Mouse (Mus musculus): ENCODE results near the gene Itsn1.

Itsn1 gene

DNA sequence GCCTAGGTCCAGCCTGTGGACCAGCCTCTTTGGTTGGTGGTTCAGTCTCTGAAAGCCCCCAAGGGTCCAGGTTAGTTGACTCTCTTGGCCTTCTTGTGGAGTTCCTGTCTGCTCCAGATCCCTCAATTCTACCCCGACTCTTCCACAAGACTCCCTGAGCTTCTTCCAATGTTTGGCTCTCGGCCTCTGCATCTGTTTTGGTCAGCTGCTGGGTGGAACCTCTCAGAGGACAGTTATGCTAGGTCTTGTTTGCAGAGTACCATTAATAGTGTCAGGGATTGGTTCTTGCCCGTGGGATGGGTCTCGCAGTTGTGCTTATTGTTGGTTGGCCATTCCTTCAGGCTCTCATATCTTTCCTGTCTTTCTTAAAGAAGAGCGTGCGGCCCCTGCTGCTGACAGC lies 39.5 kb downstream of the Itsn1 start:
- DNase-seq (ENCODE audit: low spot score in 2 of 2), result no peak

DNA sequence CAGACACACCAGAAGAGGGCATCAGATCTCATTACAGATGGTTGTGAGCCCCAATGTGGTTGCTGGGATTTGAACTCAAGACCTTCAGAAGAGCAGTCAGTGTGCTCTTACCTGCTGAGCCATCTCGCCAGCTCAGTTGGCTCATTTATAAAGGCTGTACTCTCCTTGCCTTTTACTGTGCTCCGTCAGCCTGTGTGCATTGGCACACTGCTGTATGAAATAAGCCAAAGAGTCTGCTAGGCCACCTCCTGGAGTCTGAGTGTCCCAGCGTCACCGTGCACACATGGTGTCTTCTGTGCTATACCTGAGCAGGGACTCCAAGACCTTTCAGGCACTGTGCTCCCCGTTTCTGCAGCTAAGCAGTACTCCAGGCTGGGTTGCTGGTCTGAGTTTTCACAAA lies 40.8 kb downstream of the Itsn1 start:
- no peak for DNase-seq (ENCODE audit: low spot score in 2 of 2)

DNA sequence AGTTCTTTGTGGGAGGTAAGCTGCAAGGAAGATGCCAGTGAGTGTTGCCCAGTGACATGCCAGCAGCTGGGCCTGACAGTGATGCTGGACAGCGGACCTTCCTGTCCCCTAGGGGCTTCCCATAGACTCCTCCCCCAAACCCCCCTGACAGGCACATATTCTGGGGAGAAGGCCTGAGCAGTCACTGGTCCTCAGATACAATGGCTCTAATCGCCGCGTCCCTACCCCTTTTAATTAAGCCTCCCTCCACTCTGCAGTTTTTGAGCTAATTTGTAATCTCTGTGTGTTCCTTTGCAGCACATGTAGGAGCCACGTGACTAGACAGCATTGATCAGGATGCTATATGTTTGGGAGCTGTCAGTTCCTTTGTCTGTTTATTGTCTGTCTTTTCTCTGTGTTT lies 41.6 kb downstream of the Itsn1 start:
- no peak for DNase-seq (ENCODE audit: low spot score in 2 of 2)

DNA sequence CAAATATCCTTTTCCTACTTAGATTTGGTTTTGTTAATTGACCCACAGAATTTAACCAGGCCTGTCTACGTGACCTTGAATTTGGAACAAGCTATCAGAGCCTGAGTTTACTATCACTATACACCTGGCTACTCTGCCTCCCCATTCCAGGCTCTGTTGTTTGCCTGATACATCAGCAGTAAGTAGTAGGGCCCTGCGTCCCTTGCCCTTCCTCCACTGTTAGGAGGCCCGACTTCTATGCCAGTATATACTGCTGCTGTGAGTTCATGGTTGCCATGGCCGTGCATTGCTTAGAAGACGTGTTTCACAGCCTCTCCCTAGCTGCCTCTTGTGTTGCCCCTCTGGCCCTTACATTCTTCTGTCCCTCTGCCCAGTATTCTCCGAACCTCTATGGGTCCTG lies 42.3 kb downstream of the Itsn1 start:
- no peak for DNase-seq (ENCODE audit: low spot score in 2 of 2)

DNA sequence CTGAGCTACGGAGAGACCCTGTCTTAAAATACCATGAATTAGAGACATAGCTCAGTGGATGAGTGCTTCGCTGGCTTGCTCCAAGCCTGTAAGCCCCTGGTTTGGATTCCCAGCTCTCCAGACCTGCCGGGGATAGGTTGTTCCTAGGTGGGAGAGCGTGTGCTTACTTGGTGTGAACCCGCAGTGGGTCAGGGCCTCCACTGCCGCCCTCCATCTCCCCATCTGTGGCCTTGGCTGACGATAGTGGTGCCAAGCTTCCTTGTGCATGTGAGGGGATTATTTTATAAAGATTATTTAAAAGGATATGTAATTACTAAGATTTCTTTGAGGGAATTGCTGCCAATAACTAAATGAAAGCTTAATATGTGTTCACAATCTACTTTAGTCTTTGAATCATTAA lies 43.5 kb downstream of the Itsn1 start:
- DNase-seq (ENCODE audit: low spot score in 2 of 2), result no peak

DNA sequence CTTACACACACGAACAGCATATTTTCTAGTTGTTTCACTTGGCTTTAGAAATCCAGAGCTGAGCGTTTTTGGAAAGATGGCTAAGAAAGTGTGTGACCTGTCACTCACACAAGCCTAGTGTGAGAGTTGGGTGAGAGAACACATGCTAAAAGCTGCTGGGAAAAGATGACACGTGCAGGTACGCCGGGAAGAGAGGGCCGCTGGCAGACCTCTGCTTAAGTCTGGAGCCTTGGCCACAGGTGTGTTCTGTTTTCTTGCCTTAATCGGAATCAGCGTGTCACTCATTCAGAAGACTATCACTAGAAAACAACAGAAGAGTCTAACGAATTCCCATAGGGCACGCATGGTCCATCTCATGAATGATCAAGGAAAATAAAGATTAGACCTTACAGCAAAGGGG lies 50.5 kb downstream of the Itsn1 start:
- no peak for DNase-seq (ENCODE audit: low spot score in 2 of 2)

DNA sequence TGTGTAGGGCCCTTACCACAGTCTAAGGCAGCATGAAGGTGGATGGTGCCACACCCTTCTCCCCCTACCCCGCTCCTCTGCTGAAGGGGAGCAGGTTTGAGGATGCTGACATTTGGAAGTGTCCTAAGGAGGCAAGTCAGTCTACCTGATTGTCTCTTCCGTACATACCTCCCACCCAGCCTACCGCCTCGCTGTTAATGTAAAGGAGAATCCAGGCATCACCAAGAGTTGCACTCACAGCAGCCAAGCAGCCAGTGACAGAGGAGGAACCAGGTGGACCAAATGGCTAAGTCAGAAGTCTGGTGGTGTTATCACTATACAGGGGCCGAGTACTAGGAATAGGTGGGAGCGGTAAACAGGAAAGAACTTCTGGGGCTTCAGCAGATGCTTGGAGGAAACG lies 51.1 kb downstream of the Itsn1 start:
- no peak for DNase-seq (ENCODE audit: low spot score in 2 of 2)

DNA sequence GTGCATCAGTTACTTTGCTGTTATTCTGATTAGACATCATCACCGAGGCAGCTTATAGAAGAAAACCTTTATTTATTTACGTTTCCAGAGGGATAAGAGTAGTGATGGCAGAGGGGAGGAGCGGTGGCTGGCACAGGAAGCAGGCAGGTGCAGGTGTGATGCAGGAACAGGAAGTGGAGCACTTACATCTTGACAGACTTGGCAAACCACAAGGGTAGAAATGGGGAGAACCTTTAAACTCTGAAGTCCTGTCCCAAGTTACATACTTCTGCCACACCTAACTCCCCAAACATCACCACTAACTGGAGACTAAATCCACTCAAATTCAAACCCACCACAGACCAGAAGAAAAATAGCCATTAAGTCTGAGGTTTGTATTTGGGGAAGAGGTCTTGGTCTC lies 51.7 kb downstream of the Itsn1 start:
- DNase-seq (ENCODE audit: low spot score in 2 of 2), result no peak

DNA sequence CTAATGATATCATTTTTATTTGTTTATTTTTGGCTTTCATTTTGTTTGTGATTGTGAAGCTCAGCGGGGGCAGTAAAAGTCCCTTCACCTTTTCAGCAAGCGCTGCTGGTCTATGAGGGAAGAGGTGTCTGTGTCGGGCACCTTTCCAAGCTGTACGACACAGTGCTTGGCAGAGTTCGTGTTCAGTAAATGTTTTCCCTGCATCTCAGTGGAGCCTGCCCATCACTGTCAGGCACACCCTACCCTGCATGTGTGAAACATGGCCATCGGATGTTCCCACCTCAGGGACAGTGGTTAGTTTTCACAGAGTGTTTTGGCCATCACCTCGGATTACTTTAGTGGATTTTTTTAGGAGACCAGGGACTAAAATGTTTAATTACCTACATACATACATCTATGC lies 54.1 kb downstream of the Itsn1 start:
- no peak for DNase-seq (ENCODE audit: low spot score in 2 of 2)

DNA sequence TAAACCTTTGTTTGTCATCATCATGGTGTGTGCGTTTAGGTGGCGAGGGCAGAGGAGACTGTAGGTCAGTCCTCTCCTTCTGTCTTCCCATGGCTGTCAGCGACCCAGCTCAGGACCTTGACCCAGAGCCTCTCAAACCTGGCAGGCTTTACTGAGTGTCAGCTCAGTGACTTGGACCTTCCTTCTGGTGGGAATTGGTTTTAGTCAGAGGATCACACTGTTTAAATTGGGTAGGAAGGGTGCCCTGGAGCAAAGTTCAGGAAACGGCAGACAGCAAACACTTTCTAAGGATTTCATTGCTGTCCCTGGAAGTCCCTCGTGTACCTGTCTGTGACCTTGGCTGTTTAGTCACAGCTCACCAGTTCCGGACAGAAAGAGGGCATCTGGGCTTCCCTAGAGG lies 55.2 kb downstream of the Itsn1 start:
- no peak for DNase-seq (ENCODE audit: low spot score in 2 of 2)

DNA sequence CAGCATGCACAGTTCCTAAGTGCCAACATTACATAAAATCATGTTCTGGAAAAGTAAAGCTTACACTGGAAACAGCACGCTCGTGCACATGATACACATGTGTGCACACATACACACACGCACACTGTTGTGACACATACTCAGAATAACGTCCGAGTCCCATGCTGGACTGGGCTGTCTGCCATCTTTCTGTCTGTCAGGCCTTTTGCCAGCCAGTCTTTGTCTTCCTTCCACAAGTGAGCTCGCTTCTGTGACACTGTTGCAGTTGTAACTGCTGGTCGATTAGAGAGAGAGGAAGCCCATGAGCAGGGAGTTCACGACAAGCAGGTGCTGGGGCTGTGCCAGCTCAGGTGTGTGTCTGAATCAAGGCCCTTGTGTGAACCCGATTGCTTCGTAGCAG lies 57.3 kb downstream of the Itsn1 start:
- DNase-seq (ENCODE audit: low spot score in 2 of 2), result peak in 1 of 2 experiments; percentile 49

DNA sequence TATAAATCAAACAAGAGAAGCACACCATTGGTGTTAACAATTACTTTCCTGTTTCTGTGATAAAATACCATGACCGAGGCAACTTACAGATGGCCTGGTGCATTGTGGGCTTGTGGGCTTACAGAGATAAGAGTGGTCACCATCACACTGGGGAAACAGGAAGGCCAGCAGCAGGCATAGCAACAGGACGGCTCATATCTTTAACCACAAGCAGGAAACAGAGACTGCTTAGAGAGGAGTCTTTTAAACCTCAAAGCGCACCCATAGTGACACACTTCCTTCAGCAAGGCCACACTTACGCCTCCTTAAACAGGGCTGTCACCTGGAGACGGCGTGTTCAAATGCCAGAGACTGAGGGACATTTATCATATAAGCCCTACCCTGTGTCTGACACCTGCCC lies 60.6 kb downstream of the Itsn1 start:
- DNase-seq (ENCODE audit: low spot score in 2 of 2), result no peak

DNA sequence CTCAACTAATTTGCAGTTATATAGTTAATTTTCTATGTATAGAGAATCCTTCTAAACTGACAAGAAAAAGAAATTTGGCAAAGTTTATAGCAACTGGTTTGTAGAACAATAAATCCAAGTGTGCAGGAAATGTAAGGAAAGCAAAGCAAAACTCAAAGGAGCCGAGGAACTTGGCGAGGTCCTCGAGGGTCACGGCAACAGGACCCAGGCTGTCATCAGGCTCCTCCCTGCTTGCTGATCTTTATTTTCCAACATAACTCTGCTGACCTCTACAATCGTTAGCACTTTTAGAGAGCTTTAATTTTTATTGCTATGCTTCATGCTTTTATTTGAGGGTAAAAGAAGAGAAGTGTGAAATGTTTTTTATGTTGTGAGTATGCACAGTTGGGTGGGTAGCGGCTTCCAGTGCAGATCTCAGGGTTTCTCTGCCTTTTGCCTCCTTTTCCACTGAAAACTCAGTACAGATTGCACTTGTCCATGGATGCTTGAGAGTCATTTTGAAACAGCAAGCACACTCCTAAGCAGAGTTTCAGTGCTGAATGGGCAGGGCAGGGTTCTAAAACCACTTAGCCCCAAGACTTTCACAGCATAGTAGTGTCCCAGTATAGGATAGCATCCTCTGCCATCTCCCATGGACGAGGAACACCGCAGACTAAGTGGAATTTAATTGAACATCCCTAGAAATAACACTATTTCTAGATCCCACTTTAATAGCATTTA lies 63.6 kb downstream of the Itsn1 start:
- no peak for DNase-seq (ENCODE audit: low spot score in 2 of 2)

DNA sequence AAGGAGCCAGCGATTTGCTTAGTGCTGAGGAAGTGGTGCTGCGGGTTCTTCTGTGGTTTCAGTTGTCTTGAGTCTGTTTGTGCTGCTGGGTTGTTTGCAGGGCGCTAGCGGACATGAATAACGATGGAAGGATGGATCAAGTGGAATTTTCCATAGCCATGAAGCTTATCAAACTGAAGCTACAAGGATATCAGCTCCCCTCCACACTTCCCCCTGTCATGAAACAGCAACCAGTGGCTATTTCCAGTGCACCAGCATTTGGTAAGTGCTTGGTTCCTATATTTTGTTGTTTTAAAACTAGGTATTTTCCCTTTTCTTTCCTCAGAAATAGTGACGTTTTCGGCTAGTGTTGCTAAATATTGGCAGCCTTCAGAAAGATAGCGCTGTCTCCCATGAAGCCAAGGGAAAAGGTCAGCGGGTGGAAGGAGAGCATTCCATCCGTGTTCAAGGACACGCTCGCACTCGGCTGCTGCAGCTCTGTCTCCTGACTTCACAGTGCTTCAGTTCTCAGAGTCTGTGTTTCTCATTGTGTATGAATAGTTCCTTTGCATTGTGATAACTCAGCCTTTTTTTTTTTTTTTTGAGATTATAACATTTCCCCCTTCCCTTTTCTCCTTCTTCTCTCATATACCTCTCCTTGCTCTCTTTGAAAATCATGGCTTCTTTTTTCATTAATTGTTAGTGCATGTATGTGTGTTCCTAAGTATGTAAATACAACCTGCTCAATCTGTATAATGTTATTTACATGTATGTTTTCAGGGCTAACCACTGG lies 64.6 kb downstream of the Itsn1 start:
- no peak for DNase-seq (ENCODE audit: low spot score in 2 of 2)

DNA sequence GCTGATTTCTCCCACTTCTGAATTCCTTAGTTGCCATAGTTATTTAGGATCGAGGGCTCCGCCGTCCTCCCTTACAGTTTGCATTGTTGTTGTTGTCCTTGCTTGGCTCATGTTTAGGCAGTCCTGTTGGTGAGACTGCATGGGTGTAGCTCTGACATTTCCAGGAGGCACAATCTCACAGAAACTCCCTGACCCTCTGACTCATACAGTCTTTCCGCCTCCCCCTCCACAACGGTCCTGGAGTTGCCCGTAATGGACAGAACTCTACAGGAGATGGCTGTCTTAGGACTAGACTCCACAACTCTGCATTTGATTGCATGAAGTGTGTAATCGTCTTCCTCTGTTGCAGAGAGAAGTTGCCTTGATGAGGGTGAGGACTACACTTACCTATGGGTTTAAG lies 65.2 kb downstream of the Itsn1 start:
- DNase-seq (ENCODE audit: low spot score in 2 of 2), result no peak

DNA sequence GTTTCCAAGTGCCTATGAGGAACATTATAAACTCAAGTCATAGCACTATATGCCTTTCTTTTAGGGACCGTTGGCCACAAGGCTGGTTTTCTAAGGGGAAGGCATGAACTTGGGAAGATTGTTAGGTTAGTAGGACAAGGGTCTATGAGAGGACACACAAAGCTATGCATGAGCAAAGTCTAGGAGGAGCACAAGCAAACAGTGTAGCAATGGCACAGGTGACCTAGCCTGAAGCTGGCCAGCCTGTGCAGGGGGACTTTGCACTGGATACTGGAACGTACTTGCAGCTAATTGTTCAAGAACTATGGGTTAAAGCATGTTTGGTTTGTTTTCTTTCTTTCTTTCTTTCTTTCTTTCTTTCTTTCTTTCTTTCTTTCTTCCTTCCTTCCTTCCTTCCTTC lies 66.0 kb downstream of the Itsn1 start:
- no peak for DNase-seq (ENCODE audit: low spot score in 2 of 2)

DNA sequence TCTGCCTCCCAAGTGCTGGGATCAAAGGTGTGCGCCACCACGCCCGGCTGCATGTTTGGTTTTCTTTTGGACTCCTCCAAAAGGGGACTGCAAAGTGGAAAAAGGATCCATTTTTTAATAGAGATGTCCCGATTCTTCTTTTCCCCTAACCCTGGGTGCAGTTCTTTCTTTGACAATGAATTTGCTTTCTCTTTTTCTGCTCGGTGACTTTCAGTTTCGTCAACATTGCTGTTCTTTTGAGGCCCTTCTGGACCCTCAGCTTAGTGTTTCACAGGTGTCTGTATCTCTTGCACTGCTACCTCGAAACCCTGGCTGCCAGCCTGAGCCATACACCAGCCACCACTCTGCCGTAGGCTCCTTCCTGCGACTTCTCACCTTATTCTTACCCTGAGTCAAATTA lies 66.5 kb downstream of the Itsn1 start:
- DNase-seq (ENCODE audit: low spot score in 2 of 2), result no peak

DNA sequence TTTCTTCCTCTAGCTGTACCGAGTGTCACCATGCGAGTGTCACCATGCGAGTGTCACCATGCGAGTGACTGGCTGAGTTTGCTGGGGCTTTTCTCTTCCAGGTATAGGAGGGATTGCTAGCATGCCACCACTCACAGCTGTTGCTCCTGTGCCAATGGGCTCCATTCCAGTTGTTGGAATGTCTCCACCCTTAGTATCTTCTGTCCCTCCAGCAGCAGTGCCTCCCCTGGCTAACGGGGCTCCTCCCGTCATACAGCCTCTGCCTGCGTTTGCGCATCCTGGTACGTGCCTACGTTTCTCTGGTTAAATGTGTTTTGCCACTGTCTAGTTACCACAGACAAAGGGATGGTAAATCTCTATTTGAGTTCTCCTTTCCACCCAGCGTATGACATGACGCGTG lies 72.3 kb downstream of the Itsn1 start:
- DNase-seq (ENCODE audit: low spot score in 2 of 2), result no peak

DNA sequence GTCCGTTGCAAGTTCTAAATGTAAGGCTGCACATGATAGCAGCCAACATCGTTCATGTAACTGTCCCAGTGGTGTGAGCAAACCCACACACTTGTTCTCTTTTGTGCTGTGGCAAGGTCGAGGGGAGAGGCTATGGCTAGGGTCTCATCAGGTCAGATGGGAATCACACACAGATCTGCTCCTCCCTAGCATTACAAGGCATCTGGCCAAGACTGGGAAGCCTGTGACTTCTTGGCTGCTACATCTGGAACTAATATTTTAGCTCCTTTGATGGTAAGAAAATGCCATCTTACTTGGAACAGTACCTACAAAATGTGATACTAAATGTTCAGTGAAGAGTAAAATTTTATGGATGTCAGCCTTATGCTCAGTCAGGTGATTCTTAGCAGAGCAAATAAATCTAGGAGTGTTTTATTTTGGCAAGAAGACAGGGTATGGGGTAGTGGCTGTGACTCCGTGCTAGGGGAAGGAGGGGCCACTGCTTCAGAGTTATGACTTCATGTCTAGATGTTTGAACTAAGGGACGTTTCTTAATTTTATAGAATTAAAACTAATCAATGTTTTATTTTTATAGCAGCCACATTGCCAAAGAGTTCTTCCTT lies 73.5 kb downstream of the Itsn1 start:
- no peak for DNase-seq (ENCODE audit: low spot score in 2 of 2)

DNA sequence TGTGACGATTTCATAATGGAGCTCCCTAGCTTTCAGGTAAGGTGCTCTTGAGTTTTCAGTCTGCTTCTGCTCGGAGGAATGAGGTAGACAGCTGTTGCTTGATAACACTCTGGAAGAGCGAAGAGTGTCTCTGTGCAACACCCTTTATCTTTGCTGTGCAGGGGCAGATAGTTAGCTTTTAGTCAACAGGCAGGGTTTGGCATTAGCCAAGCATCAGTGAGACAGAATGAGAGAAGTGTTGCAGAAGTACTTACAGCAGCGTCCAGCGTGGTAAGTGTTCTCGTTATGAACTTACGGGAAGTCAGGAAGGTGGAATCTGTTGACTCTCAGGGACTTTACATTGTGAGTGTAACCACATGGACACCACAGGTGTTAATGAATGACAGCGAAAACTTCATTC lies 75.3 kb downstream of the Itsn1 start:
- no peak for DNase-seq (ENCODE audit: low spot score in 2 of 2)

DNA sequence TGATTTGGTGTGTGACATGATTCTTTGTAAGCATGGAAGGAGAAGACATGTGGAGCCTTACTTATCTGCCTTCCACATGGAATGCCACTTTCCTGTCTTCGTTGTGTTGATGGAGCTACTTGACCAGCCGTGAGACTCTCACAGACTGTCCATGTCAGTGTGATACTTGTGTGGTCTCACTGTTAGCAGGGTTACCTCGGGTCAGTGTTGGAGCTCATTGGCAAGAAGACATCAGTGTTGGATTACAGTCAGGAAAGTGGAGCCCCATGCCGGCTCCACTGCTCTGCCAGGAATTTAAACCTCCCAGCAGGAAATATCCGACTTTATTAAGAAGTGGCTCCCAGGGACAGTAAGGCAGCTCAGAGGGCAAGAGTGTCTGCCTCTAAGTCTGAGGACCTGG lies 75.8 kb downstream of the Itsn1 start:
- no peak for DNase-seq (ENCODE audit: low spot score in 2 of 2)

DNA sequence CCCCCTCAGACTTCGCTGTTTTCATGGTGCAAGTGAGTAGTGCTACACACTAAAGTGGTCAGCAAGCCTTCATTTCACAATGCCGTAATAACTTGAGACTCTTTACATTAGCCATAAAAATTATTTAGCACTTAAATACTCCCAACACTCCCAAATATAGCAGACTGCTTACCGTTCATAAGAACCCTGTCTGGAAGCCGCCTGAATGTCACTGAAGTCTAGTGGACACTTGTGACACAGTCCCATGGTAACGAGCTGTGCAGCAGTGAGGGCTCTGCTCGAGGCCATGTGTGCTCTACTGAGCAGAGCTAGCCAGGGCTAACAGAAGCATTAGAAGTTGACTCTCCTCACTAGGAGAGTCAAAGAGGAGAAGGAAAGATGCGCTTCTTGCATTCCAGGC lies 81.2 kb downstream of the Itsn1 start:
- DNase-seq (ENCODE audit: low spot score in 2 of 2), result no peak

DNA sequence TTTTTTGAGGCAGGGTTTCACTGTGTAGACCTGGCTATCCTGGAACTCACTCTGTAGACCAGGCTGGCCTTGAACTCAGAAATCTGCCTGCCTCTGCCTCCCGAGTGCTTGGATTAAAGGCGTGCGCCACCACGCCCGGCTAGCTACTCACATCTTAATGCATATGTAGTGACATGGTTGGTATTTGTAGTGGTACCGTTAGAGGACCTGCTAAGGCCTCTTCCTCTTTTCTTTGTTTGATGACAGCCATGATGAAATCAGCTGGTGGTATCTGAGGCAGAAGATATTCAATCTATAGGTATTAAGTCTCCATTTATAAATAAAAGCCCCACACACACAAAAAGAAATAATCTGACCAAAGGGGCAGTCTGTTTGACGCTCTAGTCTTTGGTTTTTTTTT lies 82.3 kb downstream of the Itsn1 start:
- DNase-seq (ENCODE audit: low spot score in 2 of 2), result no peak
